Mouse (Mus musculus): ENCODE measurements around the gene Plac1. TPM values are rescaled to one million over a fixed set of nuclear protein-coding genes. Genes with fewer than 3 reads are reported as not detected.
A peak's percentile ranks its signal among the peaks of the same experiment; 100 is the strongest.

Plac1 gene
- polyA plus RNA-seq, 1 experiment = 10.4 TPM

- H3K27me3 ChIP-seq (ENCODE audit: control insufficient read depth, insufficient read depth, low read length) = no peaks in the 10 kb centered on the region
- no peaks in the 10 kb centered on the region for H3K36me3 ChIP-seq (ENCODE audit: control insufficient read depth, insufficient read depth, low read length)
- H3K27ac ChIP-seq (ENCODE audit: control insufficient read depth, insufficient read depth, low read depth, low read length) = no peak overlapping the region
- H3K4me1 ChIP-seq (ENCODE audit: control insufficient read depth, insufficient read depth, low read length) = peaks cover 6% of the 10 kb centered on the region
- TF ChIP-seq POLR2A (IDR thresholded peaks at IDR 0.05; ENCODE audit: control insufficient read depth, low read depth, low read length) (no peak), CTCF (IDR thresholded peaks at IDR 0.05; ENCODE audit: control insufficient read depth, insufficient read depth, insufficient replicate concordance, low read depth, low read length) (no peak)
- no peak overlapping the region for H3K4me3 ChIP-seq (ENCODE audit: control insufficient read depth, low read depth, low read length)
Observed at GRCm38 (mm10) chrX:53266186-53266585, 26.3 kb upstream of the Plac1 start.

- H3K36me3 ChIP-seq (ENCODE audit: control insufficient read depth, insufficient read depth, low read length) = no peaks in the 10 kb centered on the region
- no peak overlapping the region for H3K27ac ChIP-seq (ENCODE audit: control insufficient read depth, insufficient read depth, low read depth, low read length)
- no peak for TF ChIP-seq CTCF (IDR thresholded peaks at IDR 0.05; ENCODE audit: control insufficient read depth, insufficient read depth, insufficient replicate concordance, low read depth, low read length)
- no peak for TF ChIP-seq POLR2A (IDR thresholded peaks at IDR 0.05; ENCODE audit: control insufficient read depth, low read depth, low read length)
- H3K4me1 ChIP-seq (ENCODE audit: control insufficient read depth, insufficient read depth, low read length) = no peaks in the 10 kb centered on the region
- H3K27me3 ChIP-seq (ENCODE audit: control insufficient read depth, insufficient read depth, low read length) = no peaks in the 10 kb centered on the region
- no peak overlapping the region for H3K4me3 ChIP-seq (ENCODE audit: control insufficient read depth, low read depth, low read length)
Observed at GRCm38 (mm10) chrX:53255195-53255594, 15.3 kb upstream of the Plac1 start.

- TF ChIP-seq POLR2A (IDR thresholded peaks at IDR 0.05; ENCODE audit: control insufficient read depth, low read depth, low read length) = no peak
- no peak for TF ChIP-seq CTCF (IDR thresholded peaks at IDR 0.05; ENCODE audit: control insufficient read depth, insufficient read depth, insufficient replicate concordance, low read depth, low read length)
- Histone ChIP-seq H3K27me3 (ENCODE audit: control insufficient read depth, insufficient read depth, low read length) (no peaks in the 10 kb centered on the region), H3K4me1 (ENCODE audit: control insufficient read depth, insufficient read depth, low read length) (no peaks in the 10 kb centered on the region)
Observed at GRCm38 (mm10) chrX:53237971-53238370, 1.9 kb downstream of the Plac1 start.

GRCm38 (mm10) chrX:53236404-53236803 lies 3.5 kb downstream of the Plac1 start:
- H3K27ac ChIP-seq (ENCODE audit: control insufficient read depth, insufficient read depth, low read depth, low read length) = no peak overlapping the region
- no peaks in the 10 kb centered on the region for H3K4me1 ChIP-seq (ENCODE audit: control insufficient read depth, insufficient read depth, low read length)
- H3K36me3 ChIP-seq (ENCODE audit: control insufficient read depth, insufficient read depth, low read length) = no peaks in the 10 kb centered on the region
- H3K27me3 ChIP-seq (ENCODE audit: control insufficient read depth, insufficient read depth, low read length) = no peaks in the 10 kb centered on the region
- H3K4me3 ChIP-seq (ENCODE audit: control insufficient read depth, low read depth, low read length) = no peak overlapping the region
- TF ChIP-seq POLR2A (IDR thresholded peaks at IDR 0.05; ENCODE audit: control insufficient read depth, low read depth, low read length) (no peak), CTCF (IDR thresholded peaks at IDR 0.05; ENCODE audit: control insufficient read depth, insufficient read depth, insufficient replicate concordance, low read depth, low read length) (no peak)

More at GRCm38 (mm10) chrX:53237971-53238370, 1.9 kb downstream of the Plac1 start:
- Histone ChIP-seq H3K4me3 (ENCODE audit: control insufficient read depth, low read depth, low read length) (no peak overlapping the region), H3K27ac (ENCODE audit: control insufficient read depth, insufficient read depth, low read depth, low read length) (no peak overlapping the region), H3K36me3 (ENCODE audit: control insufficient read depth, insufficient read depth, low read length) (no peaks in the 10 kb centered on the region)

- H3K27me3 ChIP-seq (ENCODE audit: control insufficient read depth, insufficient read depth, low read length) = no peaks in the 10 kb centered on the region
- H3K4me3 ChIP-seq (ENCODE audit: control insufficient read depth, low read depth, low read length) = no peak overlapping the region
- no peaks in the 10 kb centered on the region for H3K36me3 ChIP-seq (ENCODE audit: control insufficient read depth, insufficient read depth, low read length)
- TF ChIP-seq POLR2A (IDR thresholded peaks at IDR 0.05; ENCODE audit: control insufficient read depth, low read depth, low read length) (no peak), CTCF (IDR thresholded peaks at IDR 0.05; ENCODE audit: control insufficient read depth, insufficient read depth, insufficient replicate concordance, low read depth, low read length) (no peak)
- no peak overlapping the region for H3K27ac ChIP-seq (ENCODE audit: control insufficient read depth, insufficient read depth, low read depth, low read length)
- no peaks in the 10 kb centered on the region for H3K4me1 ChIP-seq (ENCODE audit: control insufficient read depth, insufficient read depth, low read length)
Observed at GRCm38 (mm10) chrX:53233689-53234088, 6.2 kb downstream of the Plac1 start.

- Histone ChIP-seq H3K27me3 (ENCODE audit: control insufficient read depth, insufficient read depth, low read length) (no peaks in the 10 kb centered on the region), H3K4me3 (ENCODE audit: control insufficient read depth, low read depth, low read length) (peak overlapping the region; percentile 29), H3K27ac (ENCODE audit: control insufficient read depth, insufficient read depth, low read depth, low read length) (peak overlapping the region; percentile 6; the same call in 1 of the 2 replicates), H3K36me3 (ENCODE audit: control insufficient read depth, insufficient read depth, low read length) (no peaks in the 10 kb centered on the region), H3K4me1 (ENCODE audit: control insufficient read depth, insufficient read depth, low read length) (no peaks in the 10 kb centered on the region)
- TF ChIP-seq CTCF (IDR thresholded peaks at IDR 0.05; ENCODE audit: control insufficient read depth, insufficient read depth, insufficient replicate concordance, low read depth, low read length) (no peak), POLR2A (IDR thresholded peaks at IDR 0.05; ENCODE audit: control insufficient read depth, low read depth, low read length) (no peak)
Observed at GRCm38 (mm10) chrX:53231965-53232364, 7.9 kb downstream of the Plac1 start.

GRCm38 (mm10) chrX:53224353-53224944 lies 15.5 kb downstream of the Plac1 start:
- Histone ChIP-seq H3K27me3 (ENCODE audit: control insufficient read depth, insufficient read depth, low read length) (no peaks in the 10 kb centered on the region), H3K4me1 (ENCODE audit: control insufficient read depth, insufficient read depth, low read length) (no peaks in the 10 kb centered on the region), H3K4me3 (ENCODE audit: control insufficient read depth, low read depth, low read length) (no peak overlapping the region), H3K27ac (ENCODE audit: control insufficient read depth, insufficient read depth, low read depth, low read length) (no peak overlapping the region), H3K36me3 (ENCODE audit: control insufficient read depth, insufficient read depth, low read length) (no peaks in the 10 kb centered on the region)
- TF ChIP-seq CTCF (IDR thresholded peaks at IDR 0.05; ENCODE audit: control insufficient read depth, insufficient read depth, insufficient replicate concordance, low read depth, low read length) = no peak
- no peak for TF ChIP-seq POLR2A (IDR thresholded peaks at IDR 0.05; ENCODE audit: control insufficient read depth, low read depth, low read length)
